ENCODE assay signal across 25 mouse cellular contexts in genomic region chr5:28493550-28493949, GRCm38 (mm10). TPM values are rescaled to one million over a fixed set of nuclear protein-coding genes. Genes with fewer than 3 reads are reported as not detected.
DNase-seq lines count a peak whose midpoint lies in the region; ATAC-seq and TF ChIP-seq lines count a peak whose summit lies in the region.
"Had no signal": no experiment of that assay in that cellular context is flagged by ENCODE, and none has a peak within 500 bp of the region (broad histone marks: within the 10 kb centered on the region; RNA-seq: fewer than 3 reads in every experiment).

No protein-coding gene starts in this region.

- no peak overlapping the region for H3K4me2 ChIP-seq in stomach, postnatal 0 days (replicated peaks; ENCODE audit: low read depth)
- no peak overlapping the region for H3K4me2 ChIP-seq in hindbrain, embryonic 16.5 days (ENCODE audit: low read length)
- H3K4me2 ChIP-seq: embryonic facial prominence, embryonic 13.5 days; embryonic facial prominence, embryonic 15.5 days; forebrain, embryonic 13.5 days; forebrain, embryonic 15.5 days had no signal

- H3K27ac ChIP-seq in heart, embryonic 10.5 days, result no peak overlapping the region
- H3K27ac ChIP-seq in stomach, postnatal 0 days (replicated peaks), result no peak overlapping the region
- no peak overlapping the region for H3K27ac ChIP-seq in hindbrain, embryonic 16.5 days (ENCODE audit: low read depth, low read length)
- H3K27ac ChIP-seq: embryonic facial prominence, embryonic 13.5 days; embryonic facial prominence, embryonic 15.5 days; forebrain, embryonic 10.5 days; forebrain, embryonic 13.5 days; forebrain, embryonic 15.5 days had no signal

- no peaks in the 10 kb centered on the region for H3K4me1 ChIP-seq in heart, embryonic 10.5 days
- 0 out of 2 replicates have a peak, but pooled peaks cover 2% of the 10 kb centered on the region for H3K4me1 ChIP-seq in stomach, postnatal 0 days (replicated peaks; ENCODE audit: control insufficient read depth, insufficient read depth)
- H3K4me1 ChIP-seq in hindbrain, embryonic 16.5 days (ENCODE audit: control insufficient read depth, insufficient read depth, low read depth, low read length), result no peaks in the 10 kb centered on the region
- H3K4me1 ChIP-seq: embryonic facial prominence, embryonic 13.5 days; embryonic facial prominence, embryonic 15.5 days; forebrain, embryonic 10.5 days; forebrain, embryonic 13.5 days; forebrain, embryonic 15.5 days had no signal

- H3K27me3 ChIP-seq in heart, embryonic 10.5 days (ENCODE audit: insufficient read depth, poor library complexity, severe bottlenecking), result no peaks in the 10 kb centered on the region
- no peaks in the 10 kb centered on the region for H3K27me3 ChIP-seq in stomach, postnatal 0 days (ENCODE audit: control insufficient read depth, insufficient read depth, low read length)
- no peaks in the 10 kb centered on the region for H3K27me3 ChIP-seq in hindbrain, embryonic 16.5 days (replicated peaks; ENCODE audit: control insufficient read depth, insufficient read depth, low read length)
- H3K27me3 ChIP-seq: embryonic facial prominence, embryonic 13.5 days; embryonic facial prominence, embryonic 15.5 days; forebrain, embryonic 13.5 days; forebrain, embryonic 15.5 days had no signal

- DNase-seq in heart, embryonic 10.5 days (ENCODE audit: low spot score), result peak; percentile 41
- no peak for DNase-seq in heart, adult 18-20 months
- peak; percentile 9 for DNase-seq in testis, postnatal 10 days (ENCODE audit: low spot score)
- DNase-seq in testis, postnatal 14 days (ENCODE audit: low spot score), result no peak
- DNase-seq in stomach, postnatal 0 days (ENCODE audit: low spot score), result peak; percentile 34
- DNase-seq: adrenal gland, adult 2 months; adrenal gland, postnatal 10 days; adrenal gland, postnatal 25 days; cerebellum, adult 11 months; cerebellum, adult 18-20 months; cerebellum, adult 8-10 months; cerebellum, adult 9-11 months; cerebellum, postnatal 14 days; embryo, embryonic 11 days had no signal

- no peak for TF ChIP-seq CTCF in stomach, postnatal 0 days (IDR thresholded peaks at IDR 0.05; ENCODE audit: low read depth)

- H3K9me3 ChIP-seq in heart, embryonic 10.5 days, result no peaks in the 10 kb centered on the region
- H3K9me3 ChIP-seq in stomach, postnatal 0 days (ENCODE audit: control insufficient read depth, low read length), result no peaks in the 10 kb centered on the region
- no peaks in the 10 kb centered on the region for H3K9me3 ChIP-seq in hindbrain, embryonic 16.5 days (ENCODE audit: control insufficient read depth, low read length)
- H3K9me3 ChIP-seq: embryonic facial prominence, embryonic 13.5 days; embryonic facial prominence, embryonic 15.5 days; forebrain, embryonic 10.5 days; forebrain, embryonic 13.5 days; forebrain, embryonic 15.5 days had no signal

- H3K4me3 ChIP-seq in heart, embryonic 10.5 days, result no peak overlapping the region
- H3K4me3 ChIP-seq in stomach, postnatal 0 days (ENCODE audit: low read depth, low read length), result no peak overlapping the region
- no peak overlapping the region for H3K4me3 ChIP-seq in hindbrain, embryonic 16.5 days (ENCODE audit: low read length)
- H3K4me3 ChIP-seq: embryonic facial prominence, embryonic 13.5 days; embryonic facial prominence, embryonic 15.5 days; erythroblast, embryonic 14.5 days; forebrain, embryonic 10.5 days; forebrain, embryonic 13.5 days; forebrain, embryonic 15.5 days had no signal

- TF ChIP-seq EP300 in stomach, postnatal 0 days (optimal IDR thresholded peaks at IDR 0.05), result no peak

- no peaks in the 10 kb centered on the region for H3K36me3 ChIP-seq in heart, embryonic 10.5 days
- no peaks in the 10 kb centered on the region for H3K36me3 ChIP-seq in stomach, postnatal 0 days (ENCODE audit: control insufficient read depth, insufficient read depth, low read length)
- no peaks in the 10 kb centered on the region for H3K36me3 ChIP-seq in hindbrain, embryonic 16.5 days (ENCODE audit: control insufficient read depth, insufficient read depth, low read length)
- H3K36me3 ChIP-seq: embryonic facial prominence, embryonic 13.5 days; embryonic facial prominence, embryonic 15.5 days; forebrain, embryonic 10.5 days; forebrain, embryonic 15.5 days had no signal

- H3K9ac ChIP-seq in stomach, postnatal 0 days (ENCODE audit: low read length), result no peak overlapping the region
- H3K9ac ChIP-seq in hindbrain, embryonic 16.5 days (ENCODE audit: low read depth, low read length), result no peak overlapping the region
- H3K9ac ChIP-seq: embryonic facial prominence, embryonic 13.5 days; embryonic facial prominence, embryonic 15.5 days; forebrain, embryonic 13.5 days; forebrain, embryonic 15.5 days had no signal

- 65% methylated on average over 3 of the region's 3 CpGs for WGBS in heart, embryonic 10.5 days
- WGBS in stomach, postnatal 0 days, result 60% methylated on average over 3 of the region's 3 CpGs
- WGBS in hindbrain, embryonic 16.5 days, result 74% methylated on average over 3 of the region's 3 CpGs

- peak; percentile 71 for ATAC-seq in stomach, postnatal 0 days (ENCODE audit: low FRiP score, low TSS enrichment)
- no peak for ATAC-seq in hindbrain, embryonic 16.5 days
- ATAC-seq: forebrain, embryonic 13.5 days; forebrain, embryonic 15.5 days had no signal

RNA-seq across cellular contexts. Expression of gene Shh, which starts 26.5 kb away (rescaled TPM):
- 0.10 and 0.68 TPM in 2 replicates for polyA plus RNA-seq in heart, embryonic 10.5 days (2016; fragmentation: Nextera tagmentation; extraction: Ambion mirVana)
- not detected for total RNA-seq in heart, adult 18-20 months (2021)
- 4.6 and 5.5 TPM in 2 replicates for polyA plus RNA-seq in stomach, postnatal 0 days (2015; fragmentation: Nextera tagmentation; extraction: Ambion mirVana)
- 0.93 and 0.97 TPM in 2 replicates for polyA plus RNA-seq in hindbrain, embryonic 16.5 days (2015; fragmentation: Nextera tagmentation; extraction: Ambion mirVana)
- total RNA-seq: common myeloid progenitor, adult 5-6 weeks; ES-E14; MEL had no signal
- polyA plus RNA-seq: C2C12 had no signal

Comparison
In these comparisons a context has a peak if more than half of its experiments do, and no peak if none do; other contexts are left out.
1. DNase-seq: peak in heart, embryonic 10.5 days (single experiment), testis, postnatal 10 days (single experiment) and stomach, postnatal 0 days (single experiment); none in heart, adult 18-20 months (0 of 2) and testis, postnatal 14 days (single experiment).